Mouse (Mus musculus): ENCODE measurements around the gene Pigh. TPM values are rescaled to one million over a fixed set of nuclear protein-coding genes. Genes with fewer than 3 reads are reported as not detected.

Pigh gene
- polyA plus RNA-seq (2021; fragmentation: Nextera tagmentation) = 8.1 and 10.5 TPM in 2 replicates
- long read RNA-seq, experiment 1, transcript Pigh-203 (3 exons, 2,868 nt) = minor isoform, 5 of 74 reads
- long read RNA-seq, experiment 1, transcript Pigh-201 (4 exons, 2,339 nt) = major isoform, 54 of 74 reads
- long read RNA-seq, experiment 1, partial matches to known transcripts = 2 of 74 reads
- long read RNA-seq, experiment 1, other reads (novel, unspliced or antisense) = 13 of 74 reads
- long read RNA-seq, experiment 2, transcript Pigh-201 (4 exons, 2,339 nt) = major isoform, 10 of 15 reads
- long read RNA-seq, experiment 2, partial matches to known transcripts = 1 of 15 reads
- long read RNA-seq, experiment 2, other reads (novel, unspliced or antisense) = 3 of 15 reads

GRCm38 (mm10) chr12:79089182-79089812, at the start of gene Pigh:
Gene Pigh, minus strand, starts transcription at chr12:79089651.

GRCm38 (mm10) chr12:79130299-79131177, 41.1 kb upstream of the Pigh start, which contains the start of gene Arg2:
Gene Arg2, plus strand, starts transcription at chr12:79130777.

Other genes starting within 250 kb of the Pigh start
- 226 and 285 TPM in 2 replicates for gene Atp6v1d, start 228.0 kb downstream of the Pigh start, polyA plus RNA-seq (2021; fragmentation: Nextera tagmentation)
- 55.4 and 75.5 TPM in 2 replicates for gene Eif2s1, start 227.8 kb downstream of the Pigh start, polyA plus RNA-seq (2021; fragmentation: Nextera tagmentation)
- gene Plek2, start 182.7 kb downstream of the Pigh start, polyA plus RNA-seq (2021; fragmentation: Nextera tagmentation) = 0.23 and 0.29 TPM in 2 replicates
- 7.7 and 12.6 TPM in 2 replicates for gene Tmem229b, start 82.0 kb downstream of the Pigh start, polyA plus RNA-seq (2021; fragmentation: Nextera tagmentation)
- gene Plekhh1, start 60.5 kb downstream of the Pigh start, polyA plus RNA-seq (2021; fragmentation: Nextera tagmentation) = 3.0 and 4.2 TPM in 2 replicates
- 3.7 and 5.1 TPM in 2 replicates for gene Arg2, start 41.1 kb upstream of the Pigh start, polyA plus RNA-seq (2021; fragmentation: Nextera tagmentation)
- 402 and 436 TPM in 2 replicates for gene Vti1b, start 83.0 kb upstream of the Pigh start, polyA plus RNA-seq (2021; fragmentation: Nextera tagmentation)
- gene Rdh11, start 102.6 kb upstream of the Pigh start, polyA plus RNA-seq (2021; fragmentation: Nextera tagmentation) = 8.7 and 11.5 TPM in 2 replicates
- 1.4 and 2.0 TPM in 2 replicates for gene Rdh12, start 119.3 kb upstream of the Pigh start, polyA plus RNA-seq (2021; fragmentation: Nextera tagmentation)
- 3.0 and 3.4 TPM in 2 replicates for gene Zfyve26, start 206.7 kb upstream of the Pigh start, polyA plus RNA-seq (2021; fragmentation: Nextera tagmentation)
- gene Rad51b, start 207.6 kb upstream of the Pigh start, polyA plus RNA-seq (2021; fragmentation: Nextera tagmentation) = 0.21 and 0.24 TPM in 2 replicates

Data from left cerebral cortex, adult 6 months (tissue).